ENCODE assay signal across 9 mouse cellular contexts in genomic region chr15:103358278-103359121, GRCm38 (mm10). TPM values are rescaled to one million over a fixed set of nuclear protein-coding genes. Genes with fewer than 3 reads are reported as not detected.
A peak's percentile ranks its signal among the peaks of the same experiment; 100 is the strongest.
DNase-seq lines count a peak whose midpoint lies in the region; ATAC-seq lines count a peak whose summit lies in the region.
"Had no signal": no experiment of that assay in that cellular context is flagged by ENCODE, and none has a peak within 500 bp of the region (broad histone marks: within the 10 kb centered on the region; RNA-seq: fewer than 3 reads in every experiment).

No protein-coding gene starts in this region.

- no peak overlapping the region for H3K9ac ChIP-seq in hindbrain, embryonic 12.5 days
- no peak overlapping the region for H3K9ac ChIP-seq in hindbrain, embryonic 11.5 days (ENCODE audit: low read depth, low read length)
- H3K9ac ChIP-seq in heart, embryonic 16.5 days (ENCODE audit: low read length): peak overlapping the region; percentile 37
- no peak overlapping the region for H3K9ac ChIP-seq in liver, embryonic 16.5 days (ENCODE audit: low read depth, low read length)

- no peak for DNase-seq in hindbrain, embryonic 11.5 days (ENCODE audit: low spot score)
- DNase-seq in adrenal gland, adult (ENCODE audit: inconsistent age in 2 of 2, low spot score in 1 of 2): peak; percentile 86 to 89
- no peak for DNase-seq in thymus, postnatal 36 days
- DNase-seq in cerebellum, postnatal 4 days (ENCODE audit: low spot score in 2 of 2): no peak
- DNase-seq in thymus, postnatal 0 days (ENCODE audit: low spot score): no peak
- DNase-seq: layer of hippocampus, adult 9-11 months had no signal

- H3K4me3 ChIP-seq in hindbrain, embryonic 12.5 days: no peak overlapping the region
- H3K4me3 ChIP-seq in hindbrain, embryonic 11.5 days (ENCODE audit: low read depth, low read length): no peak overlapping the region
- no peak overlapping the region for H3K4me3 ChIP-seq in heart, embryonic 16.5 days (ENCODE audit: low read length)
- no peak overlapping the region for H3K4me3 ChIP-seq in liver, embryonic 16.5 days (ENCODE audit: low read depth, low read length)

- no peaks in the 10 kb centered on the region for H3K9me3 ChIP-seq in hindbrain, embryonic 12.5 days (replicated peaks)
- no peaks in the 10 kb centered on the region for H3K9me3 ChIP-seq in hindbrain, embryonic 11.5 days (ENCODE audit: control insufficient read depth, low read length)
- H3K9me3 ChIP-seq in heart, embryonic 16.5 days (replicated peaks; ENCODE audit: control insufficient read depth, low read length): no peaks in the 10 kb centered on the region
- H3K9me3 ChIP-seq in liver, embryonic 16.5 days (replicated peaks; ENCODE audit: control insufficient read depth, low read length): no peaks in the 10 kb centered on the region

- no peak overlapping the region for H3K27ac ChIP-seq in hindbrain, embryonic 12.5 days
- no peak overlapping the region for H3K27ac ChIP-seq in hindbrain, embryonic 11.5 days (ENCODE audit: low read depth, low read length)
- H3K27ac ChIP-seq in heart, embryonic 16.5 days (ENCODE audit: low read length): peak overlapping the region; percentile 94
- H3K27ac ChIP-seq in liver, embryonic 16.5 days (ENCODE audit: low read length): no peak overlapping the region; the same call in 1 of the 2 replicates

- 0 out of 2 replicates have a peak, but pooled peaks cover 8% of the 10 kb centered on the region for H3K4me1 ChIP-seq in hindbrain, embryonic 12.5 days
- H3K4me1 ChIP-seq in hindbrain, embryonic 11.5 days (replicated peaks; ENCODE audit: control insufficient read depth, insufficient read depth, low read length): no peaks in the 10 kb centered on the region
- H3K4me1 ChIP-seq in heart, embryonic 16.5 days (ENCODE audit: control insufficient read depth, insufficient read depth, low read length): peaks cover 78% of the 10 kb centered on the region
- H3K4me1 ChIP-seq in liver, embryonic 16.5 days (ENCODE audit: control insufficient read depth, low read depth, low read length): peaks cover 37% of the 10 kb centered on the region

- H3K4me2 ChIP-seq in hindbrain, embryonic 12.5 days (replicated peaks): no peak overlapping the region
- no peak overlapping the region for H3K4me2 ChIP-seq in hindbrain, embryonic 11.5 days (replicated peaks; ENCODE audit: low read depth, low read length)
- H3K4me2 ChIP-seq in heart, embryonic 16.5 days (ENCODE audit: low read depth, low read length): peak overlapping the region; percentile 38
- no peak overlapping the region for H3K4me2 ChIP-seq in liver, embryonic 16.5 days (ENCODE audit: low read depth, low read length)

- peak; percentile 42 for ATAC-seq in hindbrain, embryonic 12.5 days (ENCODE audit: low FRiP score)
- no peak for ATAC-seq in hindbrain, embryonic 11.5 days (ENCODE audit: low FRiP score)
- ATAC-seq in heart, embryonic 16.5 days (replicated peaks; ENCODE audit: extremely low read depth, insufficient read depth, low FRiP score): peak; percentile 56
- peak; percentile 9; the same call in 1 of the 2 replicates for ATAC-seq in liver, embryonic 16.5 days (ENCODE audit: low read depth)

- H3K27me3 ChIP-seq in hindbrain, embryonic 12.5 days: no peaks in the 10 kb centered on the region
- no peaks in the 10 kb centered on the region for H3K27me3 ChIP-seq in hindbrain, embryonic 11.5 days (ENCODE audit: control insufficient read depth, insufficient read depth, low read length)
- no peaks in the 10 kb centered on the region for H3K27me3 ChIP-seq in heart, embryonic 16.5 days (ENCODE audit: control insufficient read depth, insufficient read depth, low read length)
- no peaks in the 10 kb centered on the region for H3K27me3 ChIP-seq in liver, embryonic 16.5 days (ENCODE audit: control insufficient read depth, insufficient read depth, low read depth, low read length)

- 33% methylated on average over 4 of the region's 4 CpGs for WGBS in hindbrain, embryonic 12.5 days
- 39% methylated on average over 4 of the region's 4 CpGs for WGBS in hindbrain, embryonic 11.5 days
- WGBS in heart, embryonic 16.5 days: 36% methylated on average over 4 of the region's 4 CpGs
- WGBS in liver, embryonic 16.5 days (ENCODE audit: insufficient replicate concordance): 15% methylated on average over 4 of the region's 4 CpGs

- 0 out of 2 replicates have a peak, but pooled peaks cover 2% of the 10 kb centered on the region for H3K36me3 ChIP-seq in hindbrain, embryonic 12.5 days
- H3K36me3 ChIP-seq in hindbrain, embryonic 11.5 days (ENCODE audit: control insufficient read depth, insufficient read depth, low read length): no peaks in the 10 kb centered on the region
- peaks cover 29% of the 10 kb centered on the region for H3K36me3 ChIP-seq in heart, embryonic 16.5 days (ENCODE audit: control insufficient read depth, insufficient read depth)
- peaks cover 9% of the 10 kb centered on the region; the same call in 1 of the 2 replicates for H3K36me3 ChIP-seq in liver, embryonic 16.5 days (ENCODE audit: control insufficient read depth, insufficient read depth)

RNA-seq across cellular contexts. Expression of gene Itga5, which starts 8.1 kb away (rescaled TPM):
- 26.8 and 27.0 TPM in 2 replicates for polyA plus RNA-seq in hindbrain, embryonic 12.5 days (2016; fragmentation: Nextera tagmentation; extraction: Ambion mirVana)
- polyA plus RNA-seq in hindbrain, embryonic 11.5 days (2014; fragmentation: Nextera tagmentation; extraction: Ambion mirVana): 16.4 and 20.0 TPM in 2 replicates
- 64.0 and 72.7 TPM in 2 replicates for polyA plus RNA-seq in heart, embryonic 16.5 days (2015; fragmentation: Nextera tagmentation; extraction: Ambion mirVana)
- polyA plus RNA-seq in liver, embryonic 16.5 days (2015; fragmentation: Nextera tagmentation; extraction: Ambion mirVana): 18.4 and 19.6 TPM in 2 replicates
- polyA plus RNA-seq in thymus, postnatal 0 days (2015; fragmentation: Nextera tagmentation; extraction: Ambion mirVana): 9.6 and 10.5 TPM in 2 replicates

RNA-seq across cellular contexts. Expression of gene Zfp385a, which starts 18.6 kb away (rescaled TPM):
- polyA plus RNA-seq in hindbrain, embryonic 12.5 days (2016; fragmentation: Nextera tagmentation; extraction: Ambion mirVana): 20.5 and 23.8 TPM in 2 replicates
- polyA plus RNA-seq in hindbrain, embryonic 11.5 days (2014; fragmentation: Nextera tagmentation; extraction: Ambion mirVana): 19.7 and 22.2 TPM in 2 replicates
- polyA plus RNA-seq in heart, embryonic 16.5 days (2015; fragmentation: Nextera tagmentation; extraction: Ambion mirVana): 6.5 and 7.5 TPM in 2 replicates
- 5.5 and 7.0 TPM in 2 replicates for polyA plus RNA-seq in liver, embryonic 16.5 days (2015; fragmentation: Nextera tagmentation; extraction: Ambion mirVana)
- polyA plus RNA-seq in thymus, postnatal 0 days (2015; fragmentation: Nextera tagmentation; extraction: Ambion mirVana): 5.0 and 6.0 TPM in 2 replicates

RNA-seq across cellular contexts. Expression of gene Gpr84, which starts 48.1 kb away (rescaled TPM):
- 0.36 and 0.51 TPM in 2 replicates for polyA plus RNA-seq in hindbrain, embryonic 12.5 days (2016; fragmentation: Nextera tagmentation; extraction: Ambion mirVana)
- 0.11 and 0.34 TPM in 2 replicates for polyA plus RNA-seq in hindbrain, embryonic 11.5 days (2014; fragmentation: Nextera tagmentation; extraction: Ambion mirVana)
- polyA plus RNA-seq in heart, embryonic 16.5 days (2015; fragmentation: Nextera tagmentation; extraction: Ambion mirVana): 0.19 TPM in 1 of 2 replicates, not detected in the other
- 1.0 and 1.1 TPM in 2 replicates for polyA plus RNA-seq in liver, embryonic 16.5 days (2015; fragmentation: Nextera tagmentation; extraction: Ambion mirVana)
- 0.06 TPM in 1 of 2 replicates, not detected in the other for polyA plus RNA-seq in thymus, postnatal 0 days (2015; fragmentation: Nextera tagmentation; extraction: Ambion mirVana)

Comparison
In these comparisons a context has a peak if more than half of its experiments do, and no peak if none do; other contexts are left out.
1. DNase-seq: peak in adrenal gland, adult (2 of 2); none in hindbrain, embryonic 11.5 days (single experiment), thymus, postnatal 36 days (0 of 2), cerebellum, postnatal 4 days (0 of 2) and thymus, postnatal 0 days (single experiment).